ENCODE assay signal across 9 mouse cellular contexts in genomic region chr10:120582497-120582896, GRCm38 (mm10).
DNase-seq lines count a peak whose midpoint lies in the region.
"Had no signal": no experiment of that assay in that cellular context is flagged by ENCODE, and none has a peak within 500 bp of the region (broad histone marks: within the 10 kb centered on the region; RNA-seq: fewer than 3 reads in every experiment).

No protein-coding gene starts in this region.

- DNase-seq in left cerebral cortex, postnatal 4 days: peak; percentile 27
- DNase-seq in left cerebral cortex, adult 11 months (ENCODE audit: low spot score): no peak
- DNase-seq in Muller cell, postnatal 12 days (ENCODE audit: inconsistent ontology term): peak; percentile 67
- peak; percentile 41 for DNase-seq in fibroblast of lung, adult 2 months (ENCODE audit: low read depth)
- peak; percentile 66 to 71 for DNase-seq in kidney, postnatal 25 days
- DNase-seq in cerebellum, adult 11 months: no peak
- no peak for DNase-seq in retina, postnatal 1 day
- DNase-seq in layer of hippocampus, adult 8-10 months (ENCODE audit: low spot score in 2 of 2): no peak
- DNase-seq: cerebellum, adult 2 months had no signal

- intact Hi-C loops in left cerebral cortex, postnatal 4 days (cut with DNase I): no loop called here

Comparison
In these comparisons a context has a peak if more than half of its experiments do, and no peak if none do; other contexts are left out.
1. DNase-seq: peak in left cerebral cortex, postnatal 4 days (single experiment), Muller cell, postnatal 12 days (single experiment), fibroblast of lung, adult 2 months (single experiment) and kidney, postnatal 25 days (2 of 2); none in left cerebral cortex, adult 11 months (single experiment), cerebellum, adult 11 months (single experiment), retina, postnatal 1 day (single experiment) and layer of hippocampus, adult 8-10 months (0 of 2).